Comparison of ENCODE assay signal across 10 mouse cellular contexts in the genomic region with DNA sequence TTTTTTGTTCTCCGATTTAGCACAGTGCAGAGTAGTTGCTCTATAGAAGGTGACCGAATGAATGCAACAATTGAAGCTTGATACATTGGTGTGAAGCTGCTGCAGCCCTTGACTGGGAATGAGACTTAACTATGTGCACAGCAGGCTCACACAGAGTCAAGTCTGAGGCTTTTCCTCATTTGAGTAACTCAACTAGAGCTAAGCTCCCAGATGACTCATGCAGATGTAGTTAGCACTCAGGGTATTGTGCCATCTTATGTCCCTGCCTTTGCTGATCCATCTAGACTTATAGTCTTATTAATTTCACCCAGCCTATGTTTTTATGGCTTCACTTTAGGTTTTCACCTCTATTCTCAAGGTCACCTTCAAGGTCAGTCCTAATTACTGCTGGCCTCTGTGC.
"Had no signal": no experiment of that assay in that cellular context is flagged by ENCODE, and none has a peak within 500 bp of the region (broad histone marks: within the 10 kb centered on the region; RNA-seq: fewer than 3 reads in every experiment).

No protein-coding gene starts in this region.

- H3K27me3 ChIP-seq: liver, embryonic 15.5 days; megakaryocyte, embryonic 14.5 days; midbrain, embryonic 15.5 days; neural tube, embryonic 12.5 days; stomach, embryonic 15.5 days had no signal

- H3K4me1 ChIP-seq: liver, embryonic 15.5 days; neural tube, embryonic 12.5 days; stomach, embryonic 15.5 days had no signal

- H3K4me3 ChIP-seq: left cerebral cortex, adult 2 months; limb, embryonic 10.5 days; liver, embryonic 15.5 days; midbrain, embryonic 15.5 days; neural tube, embryonic 12.5 days; stomach, embryonic 15.5 days had no signal

- H3K4me2 ChIP-seq: liver, embryonic 11.5 days; liver, embryonic 15.5 days; midbrain, embryonic 11.5 days; midbrain, embryonic 15.5 days; neural tube, embryonic 12.5 days; stomach, embryonic 15.5 days had no signal

- H3K36me3 ChIP-seq: limb, embryonic 10.5 days; liver, embryonic 15.5 days; midbrain, embryonic 15.5 days; neural tube, embryonic 12.5 days; stomach, embryonic 15.5 days had no signal

- H3K9me3 ChIP-seq: limb, embryonic 10.5 days; liver, embryonic 15.5 days; midbrain, embryonic 15.5 days; neural tube, embryonic 12.5 days; stomach, embryonic 15.5 days had no signal

- ATAC-seq: midbrain, embryonic 15.5 days had no signal

- DNase-seq: lung, adult 2 months had no signal

- H3K27ac ChIP-seq: left cerebral cortex, adult 2 months; limb, embryonic 10.5 days; liver, embryonic 15.5 days; midbrain, embryonic 15.5 days; neural tube, embryonic 12.5 days; stomach, embryonic 15.5 days had no signal

- H3K9ac ChIP-seq: liver, embryonic 15.5 days; midbrain, embryonic 15.5 days; neural tube, embryonic 12.5 days; stomach, embryonic 15.5 days had no signal
